Mouse (Mus musculus) midbrain, embryonic 15.5 days (tissue): ENCODE measurements at regions not wholly inside any gene's neighbourhood (a gene's known extent, or its start where the extent isn't known, plus 50 kb on each side); places are given as distances from the start of the nearest gene placed in this dataset.

Experiments used
- ATAC-seq: fragments of 200-750 bp; cut with Nextera tagmentation; replicated peaks from 2 replicates; pipeline ENCODE4 v1.8.0; 2017; ENCODE audit warnings: moderate TSS enrichment
- H3K27ac ChIP-seq: fragments of 300-500 bp; sonication (generic); 2 replicates; pipeline ENCODE4 v1.5.1; 2015; ENCODE audit warnings: mild to moderate bottlenecking, inconsistent platforms
- H3K27me3 ChIP-seq: fragments of 300-500 bp; sonication (generic); replicated peaks from 2 replicates; pipeline ENCODE4 v1.6.1; 2015; ENCODE audit warnings: inconsistent platforms
- H3K36me3 ChIP-seq: fragments of 300-500 bp; sonication (generic); replicated peaks from 2 replicates; pipeline ENCODE4 v1.6.1; 2015; ENCODE audit warnings: inconsistent platforms
- H3K4me1 ChIP-seq: fragments of 300-500 bp; sonication (generic); 2 replicates; pipeline ENCODE4 v1.6.1; 2015; ENCODE audit warnings: inconsistent platforms
- H3K4me2 ChIP-seq: fragments of 300-500 bp; sonication (generic); 2 replicates; pipeline ENCODE4 v1.6.1; 2015; ENCODE audit warnings: inconsistent platforms, mild to moderate bottlenecking, moderate library complexity
- H3K4me3 ChIP-seq: fragments of 300-500 bp; sonication (generic); 2 replicates; pipeline ENCODE4 v1.5.1; 2015; ENCODE audit warnings: mild to moderate bottlenecking, inconsistent platforms
- H3K9ac ChIP-seq: fragments of 300-500 bp; sonication (generic); 2 replicates; pipeline ENCODE4 v1.6.1; 2015; ENCODE audit warnings: mild to moderate bottlenecking, inconsistent platforms
- H3K9me3 ChIP-seq: fragments of 300-500 bp; sonication (generic); 2 replicates; pipeline ENCODE4 v1.6.1; 2016; ENCODE audit warnings: inconsistent platforms
- WGBS: fragments of 180-500 bp; shearing (Covaris S2); methylation state at CpG from one replicate; pipeline ENCODE4 v1.1.7; 2015; ENCODE audit warnings: mixed read lengths; 5-methylcytosine and 5-hydroxymethylcytosine counted together

GRCm38 (mm10) chr12:7192591-7192990 is 784.9 kb upstream of the Apob start:
- Histone ChIP-seq H3K4me1 (no peaks in the 10 kb centered on the region), H3K4me2 (no peak overlapping the region), H3K4me3 (no peak overlapping the region), H3K9ac (no peak overlapping the region), H3K27ac (no peak overlapping the region), H3K9me3 (no peaks in the 10 kb centered on the region), H3K36me3 (no peaks in the 10 kb centered on the region), H3K27me3 (no peaks in the 10 kb centered on the region)
- no peak for ATAC-seq
- 82% methylated on average over 3 of the region's 3 CpGs for WGBS

GRCm38 (mm10) chr12:7198098-7198497 is 779.4 kb upstream of the Apob start:
- H3K27me3 ChIP-seq: no peaks in the 10 kb centered on the region
- no peak overlapping the region for H3K27ac ChIP-seq
- no peaks in the 10 kb centered on the region for H3K4me1 ChIP-seq
- no peak overlapping the region for H3K4me3 ChIP-seq
- H3K9ac ChIP-seq: no peak overlapping the region
- H3K4me2 ChIP-seq: no peak overlapping the region
- no peak for ATAC-seq
- no peaks in the 10 kb centered on the region for H3K36me3 ChIP-seq
- H3K9me3 ChIP-seq: no peaks in the 10 kb centered on the region

GRCm38 (mm10) chr12:7200879-7201278 is 776.6 kb upstream of the Apob start:
- Histone ChIP-seq H3K9ac (no peak overlapping the region), H3K36me3 (no peaks in the 10 kb centered on the region), H3K4me1 (no peaks in the 10 kb centered on the region), H3K27ac (no peak overlapping the region), H3K4me2 (no peak overlapping the region), H3K4me3 (no peak overlapping the region), H3K27me3 (no peaks in the 10 kb centered on the region), H3K9me3 (no peaks in the 10 kb centered on the region)
- WGBS: 82% methylated on average over 1 of the region's 1 CpGs
- no peak for ATAC-seq

GRCm38 (mm10) chr12:7215686-7216085 is 761.8 kb upstream of the Apob start:
- Histone ChIP-seq H3K4me1 (no peaks in the 10 kb centered on the region), H3K4me3 (no peak overlapping the region), H3K9me3 (no peaks in the 10 kb centered on the region), H3K9ac (no peak overlapping the region), H3K27ac (no peak overlapping the region), H3K27me3 (no peaks in the 10 kb centered on the region), H3K36me3 (no peaks in the 10 kb centered on the region), H3K4me2 (no peak overlapping the region)
- ATAC-seq: no peak
- WGBS: 85% methylated on average over 6 of the region's 6 CpGs

GRCm38 (mm10) chr12:7217499-7217898 is 759.9 kb upstream of the Apob start:
- WGBS: 24% methylated on average over 3 of the region's 3 CpGs
- no peak overlapping the region for H3K4me3 ChIP-seq
- no peak overlapping the region for H3K27ac ChIP-seq
- no peak overlapping the region for H3K4me2 ChIP-seq
- no peaks in the 10 kb centered on the region for H3K9me3 ChIP-seq
- H3K27me3 ChIP-seq: no peaks in the 10 kb centered on the region
- no peaks in the 10 kb centered on the region for H3K4me1 ChIP-seq
- ATAC-seq: no peak
- H3K36me3 ChIP-seq: no peaks in the 10 kb centered on the region
- no peak overlapping the region for H3K9ac ChIP-seq

GRCm38 (mm10) chr12:7228124-7228523 is 749.3 kb upstream of the Apob start:
- no peak for ATAC-seq
- no peaks in the 10 kb centered on the region for H3K4me1 ChIP-seq
- H3K9me3 ChIP-seq: no peaks in the 10 kb centered on the region
- H3K36me3 ChIP-seq: no peaks in the 10 kb centered on the region
- H3K4me3 ChIP-seq: no peak overlapping the region
- H3K27me3 ChIP-seq: no peaks in the 10 kb centered on the region
- WGBS: 68% methylated on average over 2 of the region's 2 CpGs
- H3K9ac ChIP-seq: no peak overlapping the region
- no peak overlapping the region for H3K4me2 ChIP-seq
- H3K27ac ChIP-seq: no peak overlapping the region

- Histone ChIP-seq H3K4me2 (no peak overlapping the region), H3K4me1 (no peaks in the 10 kb centered on the region), H3K9ac (no peak overlapping the region), H3K27ac (no peak overlapping the region), H3K27me3 (no peaks in the 10 kb centered on the region), H3K36me3 (no peaks in the 10 kb centered on the region), H3K4me3 (no peak overlapping the region), H3K9me3 (no peaks in the 10 kb centered on the region)
- WGBS: 62% methylated on average over 9 of the region's 9 CpGs
- ATAC-seq: no peak
Observed at GRCm38 (mm10) chr12:7228541-7229225, 748.8 kb upstream of the Apob start.

GRCm38 (mm10) chr12:7250324-7250723 is 727.1 kb upstream of the Apob start:
- Histone ChIP-seq H3K27ac (no peak overlapping the region), H3K4me1 (no peaks in the 10 kb centered on the region), H3K27me3 (no peaks in the 10 kb centered on the region), H3K9me3 (no peaks in the 10 kb centered on the region), H3K9ac (no peak overlapping the region), H3K36me3 (no peaks in the 10 kb centered on the region), H3K4me3 (no peak overlapping the region), H3K4me2 (no peak overlapping the region)
- ATAC-seq: no peak

GRCm38 (mm10) chr12:7270587-7270986 is 706.9 kb upstream of the Apob start:
- H3K4me1 ChIP-seq: no peaks in the 10 kb centered on the region
- H3K4me3 ChIP-seq: no peak overlapping the region
- no peaks in the 10 kb centered on the region for H3K36me3 ChIP-seq
- H3K4me2 ChIP-seq: no peak overlapping the region
- H3K27me3 ChIP-seq: no peaks in the 10 kb centered on the region
- no peak overlapping the region for H3K9ac ChIP-seq
- no peaks in the 10 kb centered on the region for H3K9me3 ChIP-seq
- H3K27ac ChIP-seq: no peak overlapping the region
- no peak for ATAC-seq
- WGBS: 88% methylated on average over 1 of the region's 1 CpGs

GRCm38 (mm10) chr12:7284354-7285036 is 693.0 kb upstream of the Apob start:
- Histone ChIP-seq H3K4me3 (no peak overlapping the region), H3K9me3 (no peaks in the 10 kb centered on the region), H3K4me1 (no peaks in the 10 kb centered on the region), H3K9ac (no peak overlapping the region), H3K36me3 (no peaks in the 10 kb centered on the region), H3K4me2 (no peak overlapping the region), H3K27me3 (no peaks in the 10 kb centered on the region), H3K27ac (no peak overlapping the region)
- ATAC-seq: no peak
- WGBS: 71% methylated on average over 4 of the region's 4 CpGs

GRCm38 (mm10) chr12:7291557-7291956 is 685.9 kb upstream of the Apob start:
- Histone ChIP-seq H3K27ac (no peak overlapping the region), H3K4me1 (no peaks in the 10 kb centered on the region), H3K27me3 (no peaks in the 10 kb centered on the region), H3K9ac (no peak overlapping the region), H3K9me3 (no peaks in the 10 kb centered on the region), H3K4me3 (no peak overlapping the region), H3K36me3 (no peaks in the 10 kb centered on the region), H3K4me2 (no peak overlapping the region)
- peak; percentile 48; the same call in 1 of the 2 replicates for ATAC-seq
- 45% methylated on average over 2 of the region's 2 CpGs for WGBS

GRCm38 (mm10) chr12:7297026-7297425 is 680.4 kb upstream of the Apob start:
- 60% methylated on average over 2 of the region's 2 CpGs for WGBS
- no peak for ATAC-seq

GRCm38 (mm10) chr12:7321453-7321852 is 656.0 kb upstream of the Apob start:
- 87% methylated on average over 2 of the region's 2 CpGs for WGBS
- no peak overlapping the region for H3K4me3 ChIP-seq
- no peaks in the 10 kb centered on the region for H3K9me3 ChIP-seq
- no peaks in the 10 kb centered on the region for H3K27me3 ChIP-seq
- H3K4me2 ChIP-seq: no peak overlapping the region
- H3K9ac ChIP-seq: no peak overlapping the region
- H3K36me3 ChIP-seq: no peaks in the 10 kb centered on the region
- ATAC-seq: no peak
- H3K27ac ChIP-seq: no peak overlapping the region
- H3K4me1 ChIP-seq: no peaks in the 10 kb centered on the region

More at GRCm38 (mm10) chr12:7297026-7297425, 680.4 kb upstream of the Apob start:
- Histone ChIP-seq H3K9me3 (no peaks in the 10 kb centered on the region), H3K4me1 (no peaks in the 10 kb centered on the region), H3K4me2 (no peak overlapping the region), H3K36me3 (no peaks in the 10 kb centered on the region), H3K9ac (no peak overlapping the region), H3K27ac (no peak overlapping the region), H3K27me3 (no peaks in the 10 kb centered on the region), H3K4me3 (no peak overlapping the region)
